Mouse (Mus musculus): ENCODE results near the gene Adgrd1. TPM values are rescaled to one million over a fixed set of nuclear protein-coding genes. Genes with fewer than 3 reads are reported as not detected.
"Not testable (repeated sequence)": the region's sequence is repeated elsewhere in the genome, so short reads cannot be mapped to it uniquely, and the experiment has no call there.

Adgrd1 gene
- polyA plus RNA-seq, 1 experiment from 2014 or later: not detected

GRCm38 (mm10) chr5:129128310-129128709 lies 31.8 kb downstream of the Adgrd1 start:
- not testable (repeated sequence) for H3K4me2 ChIP-seq (ENCODE audit: low read depth, severe bottlenecking); H3K9ac ChIP-seq (ENCODE audit: low read length); H3K9me3 ChIP-seq (ENCODE audit: control insufficient read depth, low read length); ATAC-seq (ENCODE audit: insufficient number of reproducible peaks, low FRiP score, low TSS enrichment, low read depth); H3K4me3 ChIP-seq (ENCODE audit: low read depth, low read length); DNase-seq (ENCODE audit: low spot score); H3K4me1 ChIP-seq (ENCODE audit: control insufficient read depth, insufficient read depth, low read length); H3K27me3 ChIP-seq (ENCODE audit: control insufficient read depth, insufficient read depth, low read length); H3K36me3 ChIP-seq (ENCODE audit: control insufficient read depth, insufficient read depth, low read length); H3K27ac ChIP-seq (replicated peaks; ENCODE audit: low read depth, low read length)
- WGBS: 96% methylated on average over 22 of the region's 22 CpGs

GRCm38 (mm10) chr5:129130301-129130700 lies 33.8 kb downstream of the Adgrd1 start:
- Histone ChIP-seq H3K9me3 (ENCODE audit: control insufficient read depth, low read length) (no peaks in the 10 kb centered on the region), H3K4me3 (ENCODE audit: low read depth, low read length) (no peak overlapping the region), H3K36me3 (ENCODE audit: control insufficient read depth, insufficient read depth, low read length) (no peaks in the 10 kb centered on the region), H3K27ac (replicated peaks; ENCODE audit: low read depth, low read length) (no peak overlapping the region), H3K27me3 (ENCODE audit: control insufficient read depth, insufficient read depth, low read length) (no peaks in the 10 kb centered on the region), H3K9ac (ENCODE audit: low read length) (no peak overlapping the region), H3K4me2 (ENCODE audit: low read depth, severe bottlenecking) (no peak overlapping the region), H3K4me1 (ENCODE audit: control insufficient read depth, insufficient read depth, low read length) (no peaks in the 10 kb centered on the region)
- ATAC-seq (ENCODE audit: insufficient number of reproducible peaks, low FRiP score, low TSS enrichment, low read depth): no peak
- no peak for DNase-seq (ENCODE audit: low spot score)
- 90% methylated on average over 8 of the region's 8 CpGs for WGBS

- Histone ChIP-seq H3K36me3 (ENCODE audit: control insufficient read depth, insufficient read depth, low read length) (no peaks in the 10 kb centered on the region), H3K9ac (ENCODE audit: low read length) (no peak overlapping the region), H3K4me2 (ENCODE audit: low read depth, severe bottlenecking) (no peak overlapping the region), H3K4me1 (ENCODE audit: control insufficient read depth, insufficient read depth, low read length) (no peaks in the 10 kb centered on the region), H3K27ac (replicated peaks; ENCODE audit: low read depth, low read length) (no peak overlapping the region), H3K27me3 (ENCODE audit: control insufficient read depth, insufficient read depth, low read length) (no peaks in the 10 kb centered on the region), H3K4me3 (ENCODE audit: low read depth, low read length) (no peak overlapping the region), H3K9me3 (ENCODE audit: control insufficient read depth, low read length) (no peaks in the 10 kb centered on the region)
- DNase-seq (ENCODE audit: low spot score) (no peak), ATAC-seq (ENCODE audit: insufficient number of reproducible peaks, low FRiP score, low TSS enrichment, low read depth) (no peak)
- WGBS: 92% methylated on average over 5 of the region's 5 CpGs
Observed at GRCm38 (mm10) chr5:129137405-129137804, 40.9 kb downstream of the Adgrd1 start.

- ATAC-seq (ENCODE audit: insufficient number of reproducible peaks, low FRiP score, low TSS enrichment, low read depth) (no peak), DNase-seq (ENCODE audit: low spot score) (no peak)
- WGBS: 86% methylated on average over 15 of the region's 15 CpGs
Observed at GRCm38 (mm10) chr5:129138576-129138975, 42.0 kb downstream of the Adgrd1 start.

GRCm38 (mm10) chr5:129142801-129143200 lies 46.3 kb downstream of the Adgrd1 start:
- no peaks in the 10 kb centered on the region for H3K27me3 ChIP-seq (ENCODE audit: control insufficient read depth, insufficient read depth, low read length)
- no peak overlapping the region for H3K4me3 ChIP-seq (ENCODE audit: low read depth, low read length)
- no peak overlapping the region for H3K9ac ChIP-seq (ENCODE audit: low read length)
- peaks cover 7% of the 10 kb centered on the region for H3K4me1 ChIP-seq (ENCODE audit: control insufficient read depth, insufficient read depth, low read length)
- no peak overlapping the region for H3K27ac ChIP-seq (replicated peaks; ENCODE audit: low read depth, low read length)
- no peaks in the 10 kb centered on the region for H3K9me3 ChIP-seq (ENCODE audit: control insufficient read depth, low read length)
- ATAC-seq (ENCODE audit: insufficient number of reproducible peaks, low FRiP score, low TSS enrichment, low read depth): no peak
- WGBS: 66% methylated on average over 5 of the region's 5 CpGs
- H3K36me3 ChIP-seq (ENCODE audit: control insufficient read depth, insufficient read depth, low read length): no peaks in the 10 kb centered on the region
- no peak overlapping the region for H3K4me2 ChIP-seq (ENCODE audit: low read depth, severe bottlenecking)
- no peak for DNase-seq (ENCODE audit: low spot score)

More at GRCm38 (mm10) chr5:129138576-129138975, 42.0 kb downstream of the Adgrd1 start:
- H3K9ac ChIP-seq (ENCODE audit: low read length): no peak overlapping the region
- no peak overlapping the region for H3K27ac ChIP-seq (replicated peaks; ENCODE audit: low read depth, low read length)
- H3K4me2 ChIP-seq (ENCODE audit: low read depth, severe bottlenecking): no peak overlapping the region
- H3K9me3 ChIP-seq (ENCODE audit: control insufficient read depth, low read length): no peaks in the 10 kb centered on the region
- H3K4me1 ChIP-seq (ENCODE audit: control insufficient read depth, insufficient read depth, low read length): no peaks in the 10 kb centered on the region
- H3K36me3 ChIP-seq (ENCODE audit: control insufficient read depth, insufficient read depth, low read length): no peaks in the 10 kb centered on the region
- H3K4me3 ChIP-seq (ENCODE audit: low read depth, low read length): no peak overlapping the region
- no peaks in the 10 kb centered on the region for H3K27me3 ChIP-seq (ENCODE audit: control insufficient read depth, insufficient read depth, low read length)

- Histone ChIP-seq H3K9ac (ENCODE audit: low read length) (no peak overlapping the region), H3K4me2 (ENCODE audit: low read depth, severe bottlenecking) (no peak overlapping the region), H3K36me3 (ENCODE audit: control insufficient read depth, insufficient read depth, low read length) (no peaks in the 10 kb centered on the region), H3K27me3 (ENCODE audit: control insufficient read depth, insufficient read depth, low read length) (no peaks in the 10 kb centered on the region), H3K4me3 (ENCODE audit: low read depth, low read length) (no peak overlapping the region), H3K9me3 (ENCODE audit: control insufficient read depth, low read length) (no peaks in the 10 kb centered on the region), H3K4me1 (ENCODE audit: control insufficient read depth, insufficient read depth, low read length) (peaks cover 7% of the 10 kb centered on the region), H3K27ac (replicated peaks; ENCODE audit: low read depth, low read length) (no peak overlapping the region; the same call in 1 of the 2 replicates)
- ATAC-seq (ENCODE audit: insufficient number of reproducible peaks, low FRiP score, low TSS enrichment, low read depth): peak; percentile 66; the same call in 1 of the 2 replicates
- DNase-seq (ENCODE audit: low spot score): no peak
- WGBS: 62% methylated on average over 8 of the region's 8 CpGs
Observed at GRCm38 (mm10) chr5:129145307-129145935, 48.9 kb downstream of the Adgrd1 start.

GRCm38 (mm10) chr5:129146892-129147509 lies 50.5 kb downstream of the Adgrd1 start:
- Histone ChIP-seq H3K27me3 (ENCODE audit: control insufficient read depth, insufficient read depth, low read length) (no peaks in the 10 kb centered on the region), H3K9ac (ENCODE audit: low read length) (no peak overlapping the region), H3K4me1 (ENCODE audit: control insufficient read depth, insufficient read depth, low read length) (peaks cover 7% of the 10 kb centered on the region), H3K9me3 (ENCODE audit: control insufficient read depth, low read length) (no peaks in the 10 kb centered on the region), H3K4me2 (ENCODE audit: low read depth, severe bottlenecking) (no peak overlapping the region), H3K4me3 (ENCODE audit: low read depth, low read length) (no peak overlapping the region), H3K27ac (replicated peaks; ENCODE audit: low read depth, low read length) (no peak overlapping the region), H3K36me3 (ENCODE audit: control insufficient read depth, insufficient read depth, low read length) (no peaks in the 10 kb centered on the region)
- 69% methylated on average over 12 of the region's 12 CpGs for WGBS
- ATAC-seq (ENCODE audit: insufficient number of reproducible peaks, low FRiP score, low TSS enrichment, low read depth) (no peak), DNase-seq (ENCODE audit: low spot score) (no peak)

GRCm38 (mm10) chr5:129148485-129148884 lies 51.9 kb downstream of the Adgrd1 start:
- Histone ChIP-seq H3K9me3 (ENCODE audit: control insufficient read depth, low read length) (no peaks in the 10 kb centered on the region), H3K4me1 (ENCODE audit: control insufficient read depth, insufficient read depth, low read length) (peaks cover 7% of the 10 kb centered on the region), H3K4me2 (ENCODE audit: low read depth, severe bottlenecking) (no peak overlapping the region), H3K27me3 (ENCODE audit: control insufficient read depth, insufficient read depth, low read length) (no peaks in the 10 kb centered on the region), H3K36me3 (ENCODE audit: control insufficient read depth, insufficient read depth, low read length) (no peaks in the 10 kb centered on the region), H3K4me3 (ENCODE audit: low read depth, low read length) (no peak overlapping the region), H3K9ac (ENCODE audit: low read length) (peak overlapping the region; percentile 7; the same call in 1 of the 2 replicates), H3K27ac (replicated peaks; ENCODE audit: low read depth, low read length) (no peak overlapping the region)
- 70% methylated on average over 9 of the region's 9 CpGs for WGBS
- no peak for DNase-seq (ENCODE audit: low spot score)
- no peak for ATAC-seq (ENCODE audit: insufficient number of reproducible peaks, low FRiP score, low TSS enrichment, low read depth)
